Mouse (Mus musculus) hindbrain, embryonic 12.5 days (tissue): ENCODE measurements at regions not wholly inside any gene's neighbourhood (a gene's known extent, or its start where the extent isn't known, plus 50 kb on each side); places are given as distances from the start of the nearest gene placed in this dataset.

Experiments
- ATAC-seq: fragments of 200-750 bp; cut with Nextera tagmentation; 2 replicates; pipeline ENCODE4 v1.8.0; 2017; ENCODE audit warnings: moderate TSS enrichment; ENCODE audit not compliant: low FRiP score
- H3K27ac ChIP-seq: fragments of 300-500 bp; sonication (generic); 2 replicates; pipeline ENCODE4 v1.5.1; 2016; ENCODE audit warnings: mild to moderate bottlenecking
- H3K27me3 ChIP-seq: fragments of 300-500 bp; sonication (generic); 2 replicates; pipeline ENCODE4 v1.6.1; 2016; ENCODE audit warnings: mild to moderate bottlenecking
- H3K36me3 ChIP-seq: fragments of 300-500 bp; sonication (generic); 2 replicates; pipeline ENCODE4 v1.6.1; 2016; ENCODE audit warnings: mild to moderate bottlenecking
- H3K4me1 ChIP-seq: fragments of 300-500 bp; sonication (generic); 2 replicates; pipeline ENCODE4 v1.6.1; 2016
- H3K4me2 ChIP-seq: fragments of 300-500 bp; sonication (generic); replicated peaks from 2 replicates; pipeline ENCODE4 v1.6.1; 2016; ENCODE audit warnings: mild to moderate bottlenecking
- H3K4me3 ChIP-seq: fragments of 300-500 bp; sonication (generic); 2 replicates; pipeline ENCODE4 v1.5.1; 2016; ENCODE audit warnings: mild to moderate bottlenecking
- H3K9ac ChIP-seq: fragments of 300-500 bp; sonication (generic); 2 replicates; pipeline ENCODE4 v1.6.1; 2016; ENCODE audit warnings: mild to moderate bottlenecking, moderate library complexity
- H3K9me3 ChIP-seq: fragments of 300-500 bp; sonication (generic); replicated peaks from 2 replicates; pipeline ENCODE4 v1.6.1; 2016; ENCODE audit warnings: mild to moderate bottlenecking
- WGBS: fragments of 180-500 bp; shearing (Covaris S2); methylation state at CpG from one replicate; pipeline ENCODE4 v1.1.7; 2016; 5-methylcytosine and 5-hydroxymethylcytosine counted together

DNA sequence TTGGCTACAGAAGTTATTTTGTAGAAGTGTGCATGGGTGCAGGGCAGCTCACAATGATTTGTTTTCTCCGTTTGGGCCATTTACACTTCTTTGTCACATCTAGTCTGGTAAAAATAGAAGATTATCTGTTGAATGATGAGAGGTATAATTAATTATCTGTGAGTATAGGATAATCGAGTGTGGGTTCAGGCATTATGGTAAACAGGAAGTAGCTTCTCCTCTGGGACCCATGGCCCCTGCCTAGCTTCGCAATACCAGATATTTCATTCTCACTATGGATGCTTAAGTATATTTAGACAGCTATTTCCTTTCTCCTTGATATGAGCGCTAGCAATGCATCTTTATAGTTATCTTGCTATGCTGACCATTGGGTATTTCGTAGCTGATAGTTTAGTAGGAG, 1373.7 kb upstream of the Pcdh20 start:
- H3K4me2 ChIP-seq, result no peak overlapping the region
- no peaks in the 10 kb centered on the region for H3K36me3 ChIP-seq
- no peak overlapping the region for H3K27ac ChIP-seq
- no peak overlapping the region for H3K4me3 ChIP-seq
- no peaks in the 10 kb centered on the region for H3K9me3 ChIP-seq
- H3K9ac ChIP-seq, result no peak overlapping the region
- H3K4me1 ChIP-seq, result no peaks in the 10 kb centered on the region
- H3K27me3 ChIP-seq, result no peaks in the 10 kb centered on the region
- no peak for ATAC-seq
- 85% methylated on average over 5 of the region's 5 CpGs for WGBS

DNA sequence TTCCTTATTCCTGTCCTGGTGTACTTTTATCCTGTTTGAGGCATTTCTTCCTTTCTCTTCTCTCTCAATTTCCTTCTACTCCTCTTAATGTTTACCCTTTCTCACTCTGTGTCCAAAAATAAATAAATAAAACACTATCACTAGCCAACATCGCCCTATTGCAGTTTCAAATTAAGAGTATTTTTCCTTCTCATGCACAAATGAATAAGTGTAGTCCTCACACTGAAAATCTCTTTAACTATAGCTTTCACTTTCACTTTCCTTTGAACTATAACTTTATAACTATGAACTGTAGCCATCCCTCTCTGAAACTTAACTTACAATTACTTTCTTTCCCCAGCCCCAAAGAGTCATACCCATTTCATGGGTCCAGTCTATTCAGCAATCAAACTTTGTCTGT, 1355.5 kb upstream of the Pcdh20 start:
- H3K9ac ChIP-seq, result no peak overlapping the region
- H3K4me1 ChIP-seq, result 0 out of 2 replicates have a peak, but pooled peaks cover 3% of the 10 kb centered on the region
- WGBS, result 78% methylated on average over 1 of the region's 1 CpGs
- no peak overlapping the region for H3K4me2 ChIP-seq
- no peaks in the 10 kb centered on the region for H3K9me3 ChIP-seq
- H3K4me3 ChIP-seq, result no peak overlapping the region
- H3K36me3 ChIP-seq, result no peaks in the 10 kb centered on the region
- no peak for ATAC-seq
- H3K27me3 ChIP-seq, result no peaks in the 10 kb centered on the region
- H3K27ac ChIP-seq, result no peak overlapping the region

GRCm38 (mm10) chr14:89826001-89826400, 1354.8 kb upstream of the Pcdh20 start:
- Histone ChIP-seq H3K9me3 (no peaks in the 10 kb centered on the region), H3K4me1 (0 out of 2 replicates have a peak, but pooled peaks cover 3% of the 10 kb centered on the region), H3K27ac (no peak overlapping the region), H3K4me3 (no peak overlapping the region), H3K9ac (no peak overlapping the region), H3K36me3 (no peaks in the 10 kb centered on the region), H3K27me3 (no peaks in the 10 kb centered on the region), H3K4me2 (no peak overlapping the region)
- no peak for ATAC-seq
- 75% methylated on average over 7 of the region's 7 CpGs for WGBS

- no peaks in the 10 kb centered on the region for H3K27me3 ChIP-seq
- H3K4me1 ChIP-seq, result 0 out of 2 replicates have a peak, but pooled peaks cover 3% of the 10 kb centered on the region
- 36% methylated on average over 4 of the region's 4 CpGs for WGBS
- H3K9me3 ChIP-seq, result no peaks in the 10 kb centered on the region
- H3K9ac ChIP-seq, result no peak overlapping the region
- no peak overlapping the region for H3K4me3 ChIP-seq
- no peak overlapping the region for H3K27ac ChIP-seq
- peak; percentile 47; the same call in 1 of the 2 replicates for ATAC-seq
- no peaks in the 10 kb centered on the region for H3K36me3 ChIP-seq
- no peak overlapping the region for H3K4me2 ChIP-seq
Observed at GRCm38 (mm10) chr14:89823436-89823835, 1352.2 kb upstream of the Pcdh20 start.

DNA sequence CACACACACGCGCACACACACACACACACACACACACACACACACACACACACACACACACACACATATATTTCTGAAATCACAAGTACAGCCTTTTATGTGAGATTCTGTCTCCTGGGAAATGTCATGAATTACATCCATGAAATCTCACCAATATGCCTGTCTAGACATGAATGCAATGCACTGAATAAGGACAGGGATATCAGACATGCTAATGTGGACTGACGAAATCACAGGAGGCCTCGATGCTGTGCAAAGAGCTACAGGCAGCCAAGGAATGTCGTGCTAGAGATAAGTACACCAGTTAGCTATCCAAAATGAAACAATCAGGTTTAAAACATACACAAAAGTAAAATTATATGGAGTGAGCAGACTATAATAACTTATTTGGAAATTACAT, 1351.0 kb upstream of the Pcdh20 start:
- Histone ChIP-seq H3K27ac (no peak overlapping the region), H3K4me1 (0 out of 2 replicates have a peak, but pooled peaks cover 3% of the 10 kb centered on the region), H3K27me3 (no peaks in the 10 kb centered on the region), H3K36me3 (no peaks in the 10 kb centered on the region), H3K4me3 (no peak overlapping the region), H3K9me3 (no peaks in the 10 kb centered on the region), H3K9ac (no peak overlapping the region), H3K4me2 (no peak overlapping the region)
- ATAC-seq, result peak; percentile 85
- 50% methylated on average over 5 of the region's 5 CpGs for WGBS

- H3K4me3 ChIP-seq, result no peak overlapping the region
- H3K9ac ChIP-seq, result no peak overlapping the region
- no peaks in the 10 kb centered on the region for H3K9me3 ChIP-seq
- no peaks in the 10 kb centered on the region for H3K36me3 ChIP-seq
- H3K4me2 ChIP-seq, result no peak overlapping the region
- ATAC-seq, result no peak; the same call in 1 of the 2 replicates
- no peaks in the 10 kb centered on the region for H3K27me3 ChIP-seq
- no peaks in the 10 kb centered on the region for H3K4me1 ChIP-seq
- WGBS, result 50% methylated on average over 1 of the region's 1 CpGs
- H3K27ac ChIP-seq, result no peak overlapping the region
Observed at GRCm38 (mm10) chr14:89806825-89807224, 1335.6 kb upstream of the Pcdh20 start.

DNA sequence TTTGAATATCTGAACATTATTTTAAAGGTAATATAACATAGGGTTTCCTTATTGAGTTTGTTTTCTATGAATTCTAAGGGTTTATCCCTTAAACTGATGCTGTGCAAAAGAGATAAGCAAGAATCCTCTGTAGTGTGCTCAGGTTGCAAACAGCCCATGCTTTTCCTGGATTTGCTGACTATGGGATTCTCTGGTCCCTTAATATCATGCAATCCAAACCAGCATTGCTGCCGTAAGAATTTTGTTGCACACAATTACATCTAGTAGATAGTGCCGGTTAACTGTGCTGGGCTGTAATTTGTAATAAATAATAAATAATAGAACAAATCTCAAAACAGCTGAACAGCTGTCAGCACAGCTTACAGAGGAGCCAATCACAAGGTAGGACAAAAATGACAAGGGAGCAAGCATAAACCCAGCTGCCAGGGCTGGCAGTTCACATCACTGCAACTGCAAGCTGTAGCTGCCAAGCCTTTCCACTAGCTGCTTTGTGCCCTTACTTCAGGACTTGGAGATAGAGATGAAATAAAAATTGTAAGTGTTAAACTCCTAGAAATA, 1333.6 kb upstream of the Pcdh20 start:
- no peak overlapping the region for H3K9ac ChIP-seq
- WGBS, result 64% methylated on average over 2 of the region's 2 CpGs
- ATAC-seq, result no peak

DNA sequence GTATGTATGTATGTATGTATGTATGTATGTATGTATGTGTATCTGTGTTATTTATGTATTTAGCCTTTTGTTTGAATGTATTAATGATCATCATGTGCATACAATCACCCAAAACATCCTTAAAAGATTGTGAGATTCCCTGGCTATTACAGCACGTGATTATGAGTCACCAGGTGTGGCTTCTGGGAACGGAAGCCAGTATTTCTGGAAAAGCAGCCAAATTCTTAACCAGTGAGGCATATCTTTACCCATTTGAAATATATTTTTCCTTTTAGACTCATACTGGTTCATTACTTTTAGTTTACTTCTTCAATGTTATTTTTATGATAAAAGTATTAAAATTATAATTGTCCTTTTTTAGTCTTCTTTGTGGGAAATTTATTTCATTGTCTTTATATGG, 1284.6 kb upstream of the Pcdh20 start:
- no peak for ATAC-seq

More for the DNA sequence above, 1333.6 kb upstream of the Pcdh20 start:
- Histone ChIP-seq H3K4me2 (no peak overlapping the region), H3K36me3 (no peaks in the 10 kb centered on the region), H3K4me1 (no peaks in the 10 kb centered on the region), H3K4me3 (no peak overlapping the region), H3K9me3 (no peaks in the 10 kb centered on the region), H3K27ac (no peak overlapping the region), H3K27me3 (no peaks in the 10 kb centered on the region)

DNA sequence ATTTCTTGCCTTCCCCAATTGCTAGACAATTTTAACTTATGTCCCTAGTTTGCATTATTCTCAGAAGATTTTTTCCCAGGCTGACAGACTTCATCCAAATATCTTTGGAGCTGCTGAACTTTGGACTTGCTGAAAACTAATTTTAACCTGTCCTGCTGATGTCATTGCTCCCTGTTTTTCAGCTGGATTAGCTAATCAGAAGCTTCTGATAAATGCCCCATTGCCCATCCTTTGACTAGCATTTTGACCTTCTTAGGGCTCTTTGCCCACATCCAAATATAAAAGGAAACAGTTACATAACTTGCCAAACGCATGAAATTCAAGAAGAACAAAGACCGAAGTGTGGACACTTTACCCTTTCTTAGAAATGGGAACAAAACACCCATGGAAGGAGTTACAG, 1242.5 kb upstream of the Pcdh20 start:
- no peak for ATAC-seq
- WGBS, result 88% methylated on average over 2 of the region's 2 CpGs
- Histone ChIP-seq H3K4me3 (no peak overlapping the region), H3K27ac (no peak overlapping the region), H3K9ac (no peak overlapping the region), H3K27me3 (no peaks in the 10 kb centered on the region), H3K36me3 (no peaks in the 10 kb centered on the region), H3K4me1 (no peaks in the 10 kb centered on the region), H3K9me3 (no peaks in the 10 kb centered on the region), H3K4me2 (no peak overlapping the region)

More for the DNA sequence above, 1284.6 kb upstream of the Pcdh20 start:
- no peaks in the 10 kb centered on the region for H3K9me3 ChIP-seq
- H3K36me3 ChIP-seq, result no peaks in the 10 kb centered on the region
- H3K4me1 ChIP-seq, result no peaks in the 10 kb centered on the region
- no peak overlapping the region for H3K9ac ChIP-seq
- H3K4me3 ChIP-seq, result no peak overlapping the region
- no peaks in the 10 kb centered on the region for H3K27me3 ChIP-seq
- 80% methylated on average over 2 of the region's 2 CpGs for WGBS
- no peak overlapping the region for H3K4me2 ChIP-seq
- no peak overlapping the region for H3K27ac ChIP-seq
